ENCODE assay signal across 9 mouse cellular contexts in the genomic region with DNA sequence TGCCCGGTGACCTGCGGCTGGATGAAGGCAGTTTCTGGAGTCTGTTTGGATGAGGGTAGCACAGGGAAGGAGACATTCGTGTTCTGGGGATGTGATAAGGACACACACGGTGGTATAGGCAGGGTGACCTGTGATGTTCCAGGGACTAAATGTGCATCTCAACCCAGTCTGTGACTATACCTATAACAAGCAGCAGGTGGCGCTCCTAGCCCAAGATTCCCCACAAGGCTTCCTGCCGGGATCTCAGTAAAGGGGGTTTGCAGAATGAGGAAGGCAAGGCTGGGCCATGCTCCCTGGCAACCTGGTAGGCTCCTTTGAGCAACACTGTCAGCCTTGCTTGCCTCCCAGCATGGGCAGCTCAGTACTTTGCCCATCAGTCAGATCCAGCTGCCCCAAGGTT. TPM values are rescaled to one million over a fixed set of nuclear protein-coding genes. Genes with fewer than 3 reads are reported as not detected.
DNase-seq lines count a peak whose midpoint lies in the region; ATAC-seq and TF ChIP-seq lines count a peak whose summit lies in the region.
"Had no signal": no experiment of that assay in that cellular context is flagged by ENCODE, and none has a peak within 500 bp of the region (broad histone marks: within the 10 kb centered on the region; RNA-seq: fewer than 3 reads in every experiment).

No protein-coding gene starts in this region.

- peaks cover 53% of the 10 kb centered on the region for H3K27me3 ChIP-seq in liver, embryonic 15.5 days
- H3K27me3 ChIP-seq in neural tube, embryonic 14.5 days (ENCODE audit: control insufficient read depth, insufficient read depth, low read length), result no peaks in the 10 kb centered on the region
- H3K27me3 ChIP-seq: embryonic facial prominence, embryonic 13.5 days had no signal

- H3K4me1 ChIP-seq in cortical plate, adult 2 months (ENCODE audit: control insufficient read depth, insufficient read depth, low read length), result peaks cover 2% of the 10 kb centered on the region; the same call in 1 of the 2 replicates
- peaks cover 4% of the 10 kb centered on the region; the same call in 1 of the 2 replicates for H3K4me1 ChIP-seq in liver, embryonic 15.5 days (replicated peaks)
- peaks cover 19% of the 10 kb centered on the region for H3K4me1 ChIP-seq in neural tube, embryonic 14.5 days (ENCODE audit: control insufficient read depth, insufficient read depth, low read length)

- 7% methylated on average over 6 of the region's 6 CpGs for WGBS in liver, embryonic 15.5 days (ENCODE audit: insufficient replicate concordance)
- 15% methylated on average over 6 of the region's 6 CpGs for WGBS in neural tube, embryonic 14.5 days

- H3K4me3 ChIP-seq in cortical plate, adult 2 months (ENCODE audit: insufficient read depth, low read length), result no peak overlapping the region
- H3K4me3 ChIP-seq in liver, embryonic 15.5 days (replicated peaks), result no peak overlapping the region
- H3K4me3 ChIP-seq in neural tube, embryonic 14.5 days (ENCODE audit: low read depth, low read length), result no peak overlapping the region
- H3K4me3 ChIP-seq: embryonic facial prominence, embryonic 13.5 days had no signal

- no peak overlapping the region for H3K4me2 ChIP-seq in liver, embryonic 15.5 days
- no peak overlapping the region for H3K4me2 ChIP-seq in neural tube, embryonic 14.5 days (ENCODE audit: low read depth, low read length)
- H3K4me2 ChIP-seq: embryonic facial prominence, embryonic 13.5 days had no signal

- H3K9ac ChIP-seq in liver, embryonic 15.5 days, result no peak overlapping the region
- H3K9ac ChIP-seq in neural tube, embryonic 14.5 days (replicated peaks; ENCODE audit: low read depth, low read length), result no peak overlapping the region
- H3K9ac ChIP-seq: embryonic facial prominence, embryonic 13.5 days had no signal

- peak; percentile 76 for ATAC-seq in granulocyte monocyte progenitor cell, adult 5-6 weeks (replicated peaks; ENCODE audit: poor library complexity, severe bottlenecking)
- peak; percentile 25; the same call in 1 of the 2 replicates for ATAC-seq in liver, embryonic 15.5 days (ENCODE audit: insufficient read depth)
- ATAC-seq in neural tube, embryonic 14.5 days (ENCODE audit: low read depth), result peak; percentile 18; the same call in 1 of the 2 replicates

- no peak overlapping the region for H3K27ac ChIP-seq in cortical plate, adult 2 months (ENCODE audit: insufficient read depth, low read length)
- no peak overlapping the region for H3K27ac ChIP-seq in liver, embryonic 15.5 days (replicated peaks)
- no peak overlapping the region for H3K27ac ChIP-seq in neural tube, embryonic 14.5 days (ENCODE audit: low read depth, low read length)
- H3K27ac ChIP-seq: embryonic facial prominence, embryonic 13.5 days had no signal

- TF ChIP-seq POLR2A in cortical plate, adult 2 months (IDR thresholded peaks at IDR 0.05; ENCODE audit: extremely low read depth, insufficient read depth, low read length), result no peak

- TF ChIP-seq CTCF in cortical plate, adult 2 months (IDR thresholded peaks at IDR 0.05; ENCODE audit: extremely low read depth, insufficient read depth, low read length), result peak; percentile 96

- DNase-seq in 3134 (ENCODE audit: extremely low read depth, insufficient read length, low spot score) (peak; percentile 46), WW6 (ENCODE audit: low read depth, low spot score) (peak; percentile 65)
- peak; percentile 87 for DNase-seq in kidney, postnatal 10 days
- peak; percentile 65 for DNase-seq in testis, postnatal 14 days (ENCODE audit: low spot score)

- H3K36me3 ChIP-seq in liver, embryonic 15.5 days (replicated peaks), result no peaks in the 10 kb centered on the region
- H3K36me3 ChIP-seq in neural tube, embryonic 14.5 days (ENCODE audit: control insufficient read depth, insufficient read depth, low read length), result no peaks in the 10 kb centered on the region
- H3K36me3 ChIP-seq: embryonic facial prominence, embryonic 13.5 days had no signal

- H3K9me3 ChIP-seq in liver, embryonic 15.5 days (replicated peaks), result no peaks in the 10 kb centered on the region
- no peaks in the 10 kb centered on the region for H3K9me3 ChIP-seq in neural tube, embryonic 14.5 days (ENCODE audit: control insufficient read depth, low read length)
- H3K9me3 ChIP-seq: embryonic facial prominence, embryonic 13.5 days had no signal

RNA-seq across cellular contexts. Expression of a gene that starts 2.2 kb away (rescaled TPM):
- polyA plus RNA-seq in cortical plate, adult 2 months (2012; rRNA removed), result 81.5 and 83.1 TPM in 2 replicates
- total RNA-seq in granulocyte monocyte progenitor cell, adult 5-6 weeks (2014; fragmentation: Nextera tagmentation), result 1.1 TPM in 1 of 2 replicates, not detected in the other
- total RNA-seq in granulocyte monocyte progenitor cell, adult 5-6 weeks (2017), result 0.17 and 4.4 TPM in 2 replicates
- 10.1 and 11.6 TPM in 2 replicates for polyA plus RNA-seq in liver, embryonic 15.5 days (2015; fragmentation: Nextera tagmentation; extraction: Ambion mirVana)
- 83.2 and 83.4 TPM in 2 replicates for polyA plus RNA-seq in neural tube, embryonic 14.5 days (2014; fragmentation: Nextera tagmentation; extraction: Ambion mirVana)

Comparison
In these comparisons a context has a peak if more than half of its experiments do, and no peak if none do; other contexts are left out.
1. ATAC-seq: peak in every context shown above with its lines; median percentile 76 in granulocyte monocyte progenitor cell, adult 5-6 weeks; 25 in liver, embryonic 15.5 days; 18 in neural tube, embryonic 14.5 days.